Mouse (Mus musculus) kidney, postnatal 0 days (tissue): ENCODE data around the gene Rbm33. TPM values are rescaled to one million over a fixed set of nuclear protein-coding genes. Genes with fewer than 3 reads are reported as not detected.

Experiments used
- ATAC-seq: fragments of 200-750 bp; cut with Nextera tagmentation; replicated peaks from 2 replicates; pipeline ENCODE4 v1.8.0; 2017; ENCODE audit warnings: low read depth, moderate number of reproducible peaks, moderate TSS enrichment, moderate library complexity; ENCODE audit not compliant: low FRiP score
- DNase-seq: peaks from one replicate; pipeline ENCODE4 v3.0.0-alpha.2; 2016; ENCODE audit warnings: low spot score
- H3K27ac ChIP-seq: fragments of 300-500 bp; sonication (generic); 2 replicates; pipeline ENCODE4 v1.5.1; 2014; ENCODE audit warnings: mild to moderate bottlenecking
- H3K27me3 ChIP-seq: fragments of 300-500 bp; sonication (generic); 2 replicates; pipeline ENCODE4 v1.6.1; 2014; ENCODE audit warnings: low read length, mixed read lengths; ENCODE audit not compliant: insufficient read depth
- H3K36me3 ChIP-seq: fragments of 300-500 bp; sonication (generic); 2 replicates; pipeline ENCODE4 v1.6.1; 2014; ENCODE audit warnings: low read length, mixed read lengths; ENCODE audit not compliant: insufficient read depth
- H3K4me1 ChIP-seq: fragments of 300-500 bp; sonication (generic); replicated peaks from 2 replicates; pipeline ENCODE4 v1.6.1; 2014; ENCODE audit warnings: antibody characterized with exemption, low read length, mixed read lengths; ENCODE audit not compliant: insufficient read depth
- H3K4me2 ChIP-seq: fragments of 300-500 bp; sonication (generic); 2 replicates; pipeline ENCODE4 v1.6.1; 2014; ENCODE audit warnings: mild to moderate bottlenecking, low read length, moderate library complexity, mixed read lengths
- H3K4me3 ChIP-seq: fragments of 300-500 bp; sonication (generic); replicated peaks from 2 replicates; pipeline ENCODE4 v1.5.1; 2014; ENCODE audit warnings: low read depth, low read length
- H3K9ac ChIP-seq: fragments of 300-500 bp; sonication (generic); 2 replicates; pipeline ENCODE4 v1.6.1; 2014; ENCODE audit warnings: low read depth, low read length
- H3K9me3 ChIP-seq: fragments of 300-500 bp; sonication (generic); replicated peaks from 2 replicates; pipeline ENCODE4 v1.6.1; 2016; ENCODE audit warnings: low read length, inconsistent platforms, mixed read lengths
- CTCF ChIP-seq: IDR thresholded peaks from 2 replicates; pipeline ENCODE4 v1.5.1; 2016; ENCODE audit warnings: antibody characterized with exemption, low read depth, mild to moderate bottlenecking, moderate library complexity
- WGBS: fragments of 180-500 bp; shearing (Covaris S2); extraction: QIAGEN DNeasy Blood & Tissue Kit; methylation state at CpG from one replicate; pipeline ENCODE4 v1.1.7; 2014; 5-methylcytosine and 5-hydroxymethylcytosine counted together
- polyA plus RNA-seq: library from polyadenylated mRNA; unstranded; fragments of >200 nt; fragmentation: Nextera tagmentation; extraction: Ambion mirVana; gene quantifications from 2 replicates; pipeline ENCODE4 v1.2.1, GENCODE M21; 2015

Rbm33 gene
- polyA plus RNA-seq, 1 experiment from 2014 or later: 8.1 TPM

GRCm38 (mm10) chr5:28321769-28322168 is 4.8 kb downstream of the Rbm33 start:
- Histone ChIP-seq H3K4me2 (no peak overlapping the region), H3K27me3 (no peaks in the 10 kb centered on the region), H3K36me3 (no peaks in the 10 kb centered on the region), H3K4me1 (peaks cover 7% of the 10 kb centered on the region), H3K27ac (no peak overlapping the region), H3K9me3 (no peaks in the 10 kb centered on the region), H3K4me3 (no peak overlapping the region), H3K9ac (no peak overlapping the region)
- WGBS: 98% methylated on average over 1 of the region's 1 CpGs
- TF ChIP-seq CTCF: no peak
- ATAC-seq (no peak), DNase-seq (no peak)

GRCm38 (mm10) chr5:28322189-28322588 is 5.3 kb downstream of the Rbm33 start:
- DNase-seq (no peak), ATAC-seq (no peak)
- TF ChIP-seq CTCF: no peak
- Histone ChIP-seq H3K27ac (no peak overlapping the region), H3K4me1 (peaks cover 7% of the 10 kb centered on the region), H3K4me2 (no peak overlapping the region), H3K27me3 (no peaks in the 10 kb centered on the region), H3K4me3 (no peak overlapping the region), H3K9me3 (no peaks in the 10 kb centered on the region), H3K36me3 (no peaks in the 10 kb centered on the region), H3K9ac (no peak overlapping the region)
- WGBS: 73% methylated on average over 3 of the region's 3 CpGs

DNA sequence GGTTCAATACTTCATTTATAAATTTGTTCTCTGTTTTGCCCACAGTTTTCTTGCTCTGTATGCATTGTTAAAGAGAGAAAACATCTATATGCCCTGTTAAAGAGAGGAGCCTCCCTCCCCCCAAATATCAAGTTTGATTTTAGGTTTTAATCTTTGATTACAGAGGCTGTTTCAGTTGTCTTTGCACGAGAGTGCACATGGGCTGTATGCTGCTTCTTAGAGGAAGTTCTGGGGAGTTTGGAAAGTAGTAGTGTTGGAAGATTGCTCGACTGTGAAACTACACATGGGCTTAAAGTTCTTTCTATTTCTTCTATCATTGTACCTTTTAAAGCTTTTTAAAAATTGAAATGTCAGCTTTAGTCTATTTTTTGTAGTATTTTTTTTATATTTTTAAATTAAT is 6.9 kb downstream of the Rbm33 start:
- Histone ChIP-seq H3K4me3 (no peak overlapping the region), H3K27ac (no peak overlapping the region), H3K9ac (no peak overlapping the region), H3K27me3 (no peaks in the 10 kb centered on the region), H3K4me1 (peaks cover 7% of the 10 kb centered on the region), H3K36me3 (no peaks in the 10 kb centered on the region), H3K4me2 (no peak overlapping the region), H3K9me3 (no peaks in the 10 kb centered on the region)
- no peak for TF ChIP-seq CTCF
- WGBS: 74% methylated on average over 2 of the region's 2 CpGs
- DNase-seq (no peak), ATAC-seq (no peak)

DNA sequence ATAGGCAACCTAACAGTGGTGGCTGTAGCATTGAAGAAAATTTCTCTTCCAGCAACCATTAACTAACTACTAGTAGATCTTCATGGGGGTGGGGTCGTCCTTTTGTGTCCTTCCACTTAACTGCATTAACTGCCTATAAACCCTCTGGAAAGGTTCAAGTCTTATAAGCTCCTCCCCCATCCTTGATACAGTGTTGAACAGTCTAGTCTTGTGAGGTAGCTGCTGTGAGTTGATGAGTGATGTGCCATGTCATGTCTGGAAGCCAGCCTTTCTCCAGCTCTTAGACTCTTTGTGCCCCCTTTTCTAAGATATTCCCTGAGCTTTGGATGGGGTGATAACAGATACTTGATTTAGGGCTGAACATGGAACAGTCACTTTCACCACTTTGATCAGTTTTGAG is 7.5 kb downstream of the Rbm33 start:
- ATAC-seq: 0 out of 2 replicates have a peak, but pooled peaks have one; percentile 25

DNA sequence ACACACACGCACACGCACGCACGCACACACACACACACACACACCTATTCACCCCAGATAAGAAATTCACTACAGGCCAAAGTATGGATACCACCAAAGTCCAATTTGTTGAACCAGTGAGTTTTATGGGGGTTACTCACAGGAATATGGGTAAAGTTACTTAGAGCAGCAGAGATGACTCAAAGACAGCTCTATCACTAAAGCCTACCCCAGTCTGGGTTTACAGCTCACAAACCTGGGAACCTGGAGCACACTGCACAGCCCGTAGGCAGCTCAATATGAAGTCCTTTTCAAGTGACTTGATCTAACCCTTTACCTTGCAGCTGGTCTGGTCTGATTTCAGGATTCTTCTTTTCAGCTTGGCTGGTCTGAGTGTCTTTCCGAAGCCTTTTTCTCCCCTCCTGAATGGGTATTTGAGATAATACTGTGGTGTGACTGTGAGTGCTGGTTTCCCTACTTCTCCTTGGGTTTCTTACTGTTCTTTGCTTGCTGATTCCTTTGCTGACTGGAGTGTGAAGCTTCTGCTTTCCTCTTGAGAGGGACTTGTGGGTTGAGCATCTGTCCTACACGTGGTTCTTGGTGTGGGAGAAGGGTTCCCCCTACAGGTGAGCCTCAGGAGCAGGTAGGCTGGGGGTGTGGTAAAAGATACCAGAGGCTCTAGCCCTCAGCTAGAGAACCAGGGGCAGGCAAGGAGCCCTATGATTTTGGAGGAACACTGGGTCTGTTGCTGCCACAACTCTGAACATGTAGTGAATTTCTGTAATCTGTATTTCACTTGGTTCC is 12.3 kb downstream of the Rbm33 start:
- 0 out of 2 replicates have a peak, but pooled peaks cover 2% of the 10 kb centered on the region for H3K36me3 ChIP-seq
- WGBS: 72% methylated on average over 7 of the region's 7 CpGs
- no peaks in the 10 kb centered on the region for H3K9me3 ChIP-seq
- H3K27ac ChIP-seq: no peak overlapping the region
- TF ChIP-seq CTCF: peak; percentile 71
- ATAC-seq (no peak), DNase-seq (peak; percentile 25)
- H3K4me1 ChIP-seq: no peaks in the 10 kb centered on the region
- H3K9ac ChIP-seq: no peak overlapping the region
- H3K4me2 ChIP-seq: no peak overlapping the region
- H3K4me3 ChIP-seq: no peak overlapping the region
- H3K27me3 ChIP-seq: no peaks in the 10 kb centered on the region

More for the DNA sequence above, 7.5 kb downstream of the Rbm33 start:
- no peak for TF ChIP-seq CTCF
- no peak overlapping the region for H3K27ac ChIP-seq
- DNase-seq: no peak
- H3K9me3 ChIP-seq: no peaks in the 10 kb centered on the region
- no peak overlapping the region for H3K9ac ChIP-seq
- no peak overlapping the region for H3K4me3 ChIP-seq
- H3K4me1 ChIP-seq: peaks cover 4% of the 10 kb centered on the region; the same call in 1 of the 2 replicates
- 57% methylated on average over 1 of the region's 1 CpGs for WGBS
- no peaks in the 10 kb centered on the region for H3K36me3 ChIP-seq
- H3K27me3 ChIP-seq: no peaks in the 10 kb centered on the region
- H3K4me2 ChIP-seq: no peak overlapping the region

DNA sequence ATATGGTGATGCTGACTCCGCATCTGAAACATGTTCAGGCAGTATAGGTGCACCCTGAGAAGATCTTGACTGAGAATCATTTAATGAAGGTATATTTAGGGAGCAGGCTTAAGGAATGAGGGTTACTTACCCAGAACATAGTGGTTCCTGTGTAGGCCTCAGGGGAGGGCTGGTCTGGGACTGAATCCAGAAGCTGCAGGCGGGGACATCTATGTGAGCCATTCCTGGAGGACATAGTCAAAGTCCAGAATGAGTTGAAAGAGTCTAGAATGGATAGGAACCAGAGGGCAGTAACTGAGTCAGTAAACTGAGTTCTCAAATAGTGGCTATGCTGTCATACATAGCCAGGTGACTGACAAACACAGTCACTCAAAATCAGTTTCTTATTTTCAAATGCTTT is 16.8 kb downstream of the Rbm33 start:
- Histone ChIP-seq H3K27ac (no peak overlapping the region), H3K4me2 (no peak overlapping the region), H3K9me3 (no peaks in the 10 kb centered on the region), H3K9ac (no peak overlapping the region), H3K4me3 (no peak overlapping the region), H3K27me3 (no peaks in the 10 kb centered on the region), H3K36me3 (peaks cover 16% of the 10 kb centered on the region; the same call in 1 of the 2 replicates), H3K4me1 (no peaks in the 10 kb centered on the region)
- WGBS: 81% methylated on average over 2 of the region's 2 CpGs
- DNase-seq (no peak), ATAC-seq (no peak)
- no peak for TF ChIP-seq CTCF
